Mouse (Mus musculus) spleen, adult 2 months (tissue): ENCODE results near the gene Mxra8. TPM values are rescaled to one million over a fixed set of nuclear protein-coding genes. Genes with fewer than 3 reads are reported as not detected.
A peak's percentile ranks its signal among the peaks of the same experiment; 100 is the strongest.

Source experiments
- DNase-seq, 2 experiments: peaks; one replicate each; pipeline versions ENCODE4 v3.0.0 to v3.0.0-alpha.2; 2012 to 2021; ENCODE audit warnings: low spot score in 2 of 2, low read depth in 1 of 2
- H3K27ac ChIP-seq: fragments of 200-500 bp; 2 replicates; pipeline ENCODE4 v1.5.1; 2012; ENCODE audit warnings: low read length, inconsistent platforms; ENCODE audit not compliant: insufficient read depth
- H3K27me3 ChIP-seq: fragments of 200-500 bp; 2 replicates; pipeline ENCODE4 v1.6.1; 2012; ENCODE audit warnings: mild to moderate bottlenecking, moderate library complexity, low read length, inconsistent platforms; ENCODE audit not compliant: control insufficient read depth, insufficient read depth
- H3K36me3 ChIP-seq: fragments of 200-500 bp; 2 replicates; pipeline ENCODE4 v1.6.1; 2012; ENCODE audit warnings: mild to moderate bottlenecking, low read length, inconsistent platforms; ENCODE audit not compliant: control insufficient read depth, insufficient read depth
- H3K4me1 ChIP-seq: fragments of 200-500 bp; 2 replicates; pipeline ENCODE4 v1.6.1; 2011; ENCODE audit warnings: inconsistent platforms; ENCODE audit not compliant: control insufficient read depth, insufficient read depth, insufficient read length
- H3K4me3 ChIP-seq: fragments of 200-500 bp; 2 replicates; pipeline ENCODE4 v1.5.1; 2011; ENCODE audit warnings: mild to moderate bottlenecking, inconsistent platforms; ENCODE audit not compliant: insufficient read depth, insufficient read length; ENCODE audit errors: extremely low read depth
- CTCF ChIP-seq: fragments of 200-500 bp; IDR thresholded peaks from 2 replicates; pipeline ENCODE4 v1.5.1; 2011; ENCODE audit warnings: mild to moderate bottlenecking, inconsistent platforms; ENCODE audit not compliant: insufficient read depth, insufficient read length, insufficient replicate concordance; ENCODE audit errors: extremely low read depth
- POLR2A ChIP-seq: fragments of 200-500 bp; IDR thresholded peaks from 2 replicates; pipeline ENCODE4 v1.6.1; 2011; ENCODE audit warnings: low read depth, low read length, inconsistent platforms
- WGBS: fragments of 180-500 bp; shearing (Covaris S2); methylation state at CpG from one replicate; pipeline ENCODE4 v1.1.7; 2018; 5-methylcytosine and 5-hydroxymethylcytosine counted together
- polyA plus RNA-seq: library from polyadenylated mRNA; depleted of rRNA; stranded (reverse); fragments of >200 nt; gene quantifications from 2 replicates; pipeline ENCODE4 v1.2.3, GENCODE M21; 2012; rRNA removed

Mxra8 gene
- polyA plus RNA-seq = 73.6 and 118 TPM in 2 replicates

GRCm38 (mm10) chr4:155839483-155839910 lies at the start of gene Mxra8:
Mxra8 (plus strand) TSS chr4:155839680.
- Histone ChIP-seq H3K4me3 (peak within 1 kb of the TSS; percentile 53; the same call in 1 of the 2 replicates), H3K4me1 (peaks cover 13% of the 10 kb centered on the region; the same call in 1 of the 2 replicates), H3K36me3 (no peaks in the 10 kb centered on the region), H3K27ac (peak within 1 kb of the TSS; percentile 71), H3K27me3 (no peaks in the 10 kb centered on the region)
- TF ChIP-seq POLR2A (no peak), CTCF (no peak)
- DNase-seq = no peak
- 73% methylated on average over 16 of the region's 16 CpGs for WGBS

GRCm38 (mm10) chr4:155790021-155790489 lies 49.4 kb upstream of the Mxra8 start, which contains the start of gene Ankrd65:
Ankrd65 (plus strand) TSS chr4:155790439.
- no peak for TF ChIP-seq POLR2A
- H3K27ac ChIP-seq = no peak within 1 kb of the TSS
- no peak for DNase-seq
- no peaks in the 10 kb centered on the region for H3K27me3 ChIP-seq
- H3K4me1 ChIP-seq = no peaks in the 10 kb centered on the region
- H3K4me3 ChIP-seq = no peak within 1 kb of the TSS
- WGBS = 88% methylated on average over 3 of the region's 3 CpGs
- no peaks in the 10 kb centered on the region for H3K36me3 ChIP-seq

DNA sequence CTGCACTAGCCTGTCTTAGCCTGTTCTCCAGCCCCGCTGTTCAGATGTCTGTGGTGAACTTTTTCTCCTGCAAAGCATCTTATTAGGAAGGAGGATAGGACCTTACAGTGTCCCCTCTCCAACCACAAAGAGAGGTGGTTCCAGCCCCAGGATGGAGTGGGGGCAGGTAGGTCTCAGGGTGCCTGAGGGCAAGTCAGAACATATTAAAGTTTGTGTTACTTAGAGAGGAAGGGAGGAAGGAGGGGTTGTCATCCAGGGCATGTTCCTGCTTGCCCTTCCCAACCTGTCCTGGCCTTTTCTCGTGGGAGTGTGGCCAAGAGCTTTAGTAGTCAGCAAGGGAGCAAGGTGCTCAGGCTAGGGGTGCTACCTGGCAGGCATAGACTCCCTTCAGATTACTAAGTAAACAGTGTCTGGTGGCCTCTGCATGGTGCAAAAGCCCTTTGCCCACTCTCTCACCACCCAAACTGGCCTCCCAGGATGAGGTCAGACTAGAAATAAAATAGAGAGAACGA lies 48.8 kb upstream of the Mxra8 start:
- WGBS = 77% methylated on average over 3 of the region's 3 CpGs
- no peak overlapping the region for H3K4me3 ChIP-seq
- no peaks in the 10 kb centered on the region for H3K27me3 ChIP-seq
- no peaks in the 10 kb centered on the region for H3K4me1 ChIP-seq
- DNase-seq = no peak
- TF ChIP-seq POLR2A = no peak
- no peak for TF ChIP-seq CTCF
- no peaks in the 10 kb centered on the region for H3K36me3 ChIP-seq
- H3K27ac ChIP-seq = no peak overlapping the region

- Histone ChIP-seq H3K4me1 (no peaks in the 10 kb centered on the region), H3K4me3 (no peak overlapping the region), H3K27ac (no peak overlapping the region), H3K27me3 (no peaks in the 10 kb centered on the region), H3K36me3 (no peaks in the 10 kb centered on the region)
- TF ChIP-seq POLR2A (no peak), CTCF (no peak)
- WGBS = 85% methylated on average over 24 of the region's 24 CpGs
- no peak for DNase-seq
These were observed 48.1 kb upstream of the Mxra8 start for GRCm38 (mm10) chr4:155791240-155791933.

GRCm38 (mm10) chr4:155793730-155794129 lies 45.8 kb upstream of the Mxra8 start:
- WGBS = 78% methylated on average over 2 of the region's 2 CpGs
- DNase-seq = no peak
- H3K4me1 ChIP-seq = no peaks in the 10 kb centered on the region
- no peaks in the 10 kb centered on the region; the same call in 1 of the 2 replicates for H3K27me3 ChIP-seq
- no peak for TF ChIP-seq CTCF
- TF ChIP-seq POLR2A = no peak
- no peak overlapping the region for H3K4me3 ChIP-seq
- H3K36me3 ChIP-seq = no peaks in the 10 kb centered on the region
- H3K27ac ChIP-seq = no peak overlapping the region

DNA sequence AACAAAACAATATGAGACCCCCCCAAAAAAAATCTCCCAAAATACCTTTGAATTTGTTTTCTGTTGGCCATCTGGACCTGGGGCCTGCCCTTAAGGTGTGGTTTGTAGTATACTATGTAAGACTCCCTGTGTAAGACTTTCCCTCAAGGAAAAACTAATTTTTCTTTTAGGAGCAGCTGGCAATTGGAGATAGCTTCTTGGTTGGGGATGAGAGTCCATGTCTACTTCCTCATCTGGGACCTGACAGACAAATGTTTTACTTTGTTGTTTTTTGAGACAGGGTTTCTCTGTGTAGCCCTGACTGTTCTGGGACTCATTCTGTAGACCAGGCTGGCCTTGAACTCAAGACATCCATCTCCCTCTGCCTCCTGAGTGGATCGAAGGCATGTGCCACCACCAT lies 37.4 kb upstream of the Mxra8 start:
- Histone ChIP-seq H3K27me3 (no peaks in the 10 kb centered on the region), H3K36me3 (peaks cover 5% of the 10 kb centered on the region), H3K4me3 (no peak overlapping the region), H3K27ac (no peak overlapping the region), H3K4me1 (peaks cover 6% of the 10 kb centered on the region; the same call in 1 of the 2 replicates)
- TF ChIP-seq POLR2A (no peak), CTCF (no peak)
- WGBS = 100% methylated on average over 1 of the region's 1 CpGs
- no peak for DNase-seq

- DNase-seq = peak in 1 of 2 experiments; percentile 26
- TF ChIP-seq CTCF = no peak
- TF ChIP-seq POLR2A = no peak
- peak within 1 kb of the TSS; percentile 95 for H3K4me3 ChIP-seq
- H3K4me1 ChIP-seq = peaks cover 6% of the 10 kb centered on the region; the same call in 1 of the 2 replicates
- H3K27me3 ChIP-seq = no peaks in the 10 kb centered on the region
- H3K27ac ChIP-seq = peak within 1 kb of the TSS; percentile 59
- peaks cover 10% of the 10 kb centered on the region for H3K36me3 ChIP-seq
- 7% methylated on average over 12 of the region's 12 CpGs for WGBS
These were observed 36.6 kb upstream of the Mxra8 start, which contains the start of gene Mrpl20 for GRCm38 (mm10) chr4:155802741-155803339. Mrpl20 (plus strand) TSS chr4:155802878.
